Mouse (Mus musculus): Measurements from ENCODE around the gene Tnnt2. TPM values are rescaled to one million over a fixed set of nuclear protein-coding genes. Genes with fewer than 3 reads are reported as not detected.
A peak's percentile ranks its signal among the peaks of the same experiment; 100 is the strongest.

The Tnnt2 gene
- polyA plus RNA-seq, 1 experiment from 2014 or later = 0.36 TPM

GRCm38 (mm10) chr1:135807546-135807945 is 28.6 kb upstream of the Tnnt2 start:
- Histone ChIP-seq H3K9ac (no peak overlapping the region), H3K36me3 (ENCODE audit: poor library complexity, severe bottlenecking) (no peaks in the 10 kb centered on the region), H3K4me3 (no peak overlapping the region), H3K27ac (no peak overlapping the region), H3K4me2 (no peak overlapping the region), H3K27me3 (0 out of 2 replicates have a peak, but pooled peaks cover 2% of the 10 kb centered on the region), H3K9me3 (replicated peaks) (no peaks in the 10 kb centered on the region), H3K4me1 (peaks cover 3% of the 10 kb centered on the region)
- no peak for ATAC-seq
- WGBS = 67% methylated on average over 10 of the region's 10 CpGs

GRCm38 (mm10) chr1:135810180-135810579 is 26.0 kb upstream of the Tnnt2 start:
- WGBS = 84% methylated on average over 2 of the region's 2 CpGs

DNA sequence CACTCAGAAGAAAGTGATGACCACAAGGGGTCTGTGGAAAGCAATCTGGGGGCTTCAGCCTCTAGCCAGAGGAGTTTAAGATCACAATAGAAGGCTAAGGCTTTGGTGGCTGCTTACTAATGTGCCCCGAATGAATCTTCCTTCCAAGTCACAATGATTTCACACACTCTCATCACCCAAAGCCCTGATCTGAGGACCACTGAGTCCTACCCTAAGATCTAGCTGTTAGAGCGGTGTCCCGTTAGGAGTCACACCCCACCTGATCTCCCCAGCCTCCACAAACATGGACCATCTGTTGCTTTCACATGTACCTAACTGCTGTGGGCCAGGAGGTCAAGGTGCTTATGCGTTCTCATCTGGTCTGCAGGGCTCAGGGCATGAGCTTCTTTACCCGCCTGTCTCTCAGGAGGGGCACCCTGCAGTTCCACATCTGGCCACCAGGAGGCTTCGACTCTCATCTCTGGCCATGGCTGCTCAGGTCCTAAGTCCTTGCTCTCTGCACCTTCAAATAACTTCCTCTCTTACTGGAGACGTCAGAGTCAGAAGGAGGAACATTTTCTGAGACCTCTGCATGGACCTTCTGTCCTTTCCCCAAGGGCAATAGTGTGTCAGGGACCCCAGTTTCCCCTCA is 25.0 kb upstream of the Tnnt2 start:
- WGBS = 37% methylated on average over 7 of the region's 7 CpGs
- H3K4me2 ChIP-seq = no peak overlapping the region
- no peak overlapping the region for H3K9ac ChIP-seq
- H3K4me3 ChIP-seq = no peak overlapping the region
- H3K27ac ChIP-seq = no peak overlapping the region
- H3K36me3 ChIP-seq (ENCODE audit: poor library complexity, severe bottlenecking) = no peaks in the 10 kb centered on the region
- H3K9me3 ChIP-seq (replicated peaks) = no peaks in the 10 kb centered on the region
- ATAC-seq = peak; percentile 34; the same call in 1 of the 2 replicates
- H3K27me3 ChIP-seq = peaks cover 20% of the 10 kb centered on the region
- peaks cover 11% of the 10 kb centered on the region for H3K4me1 ChIP-seq

More at GRCm38 (mm10) chr1:135810180-135810579, 26.0 kb upstream of the Tnnt2 start:
- Histone ChIP-seq H3K36me3 (ENCODE audit: poor library complexity, severe bottlenecking) (no peaks in the 10 kb centered on the region), H3K4me1 (peaks cover 11% of the 10 kb centered on the region), H3K9ac (no peak overlapping the region), H3K27ac (no peak overlapping the region), H3K27me3 (peaks cover 11% of the 10 kb centered on the region; the same call in 1 of the 2 replicates), H3K4me2 (no peak overlapping the region), H3K9me3 (replicated peaks) (no peaks in the 10 kb centered on the region), H3K4me3 (no peak overlapping the region)
- no peak for ATAC-seq

- Histone ChIP-seq H3K4me2 (no peak overlapping the region), H3K4me3 (no peak overlapping the region), H3K9ac (no peak overlapping the region), H3K9me3 (replicated peaks) (no peaks in the 10 kb centered on the region), H3K36me3 (ENCODE audit: poor library complexity, severe bottlenecking) (no peaks in the 10 kb centered on the region), H3K27ac (no peak overlapping the region), H3K4me1 (peaks cover 11% of the 10 kb centered on the region), H3K27me3 (peaks cover 30% of the 10 kb centered on the region)
- ATAC-seq = no peak
- 92% methylated on average over 3 of the region's 3 CpGs for WGBS
Measured at GRCm38 (mm10) chr1:135812205-135812604, 23.9 kb upstream of the Tnnt2 start.

DNA sequence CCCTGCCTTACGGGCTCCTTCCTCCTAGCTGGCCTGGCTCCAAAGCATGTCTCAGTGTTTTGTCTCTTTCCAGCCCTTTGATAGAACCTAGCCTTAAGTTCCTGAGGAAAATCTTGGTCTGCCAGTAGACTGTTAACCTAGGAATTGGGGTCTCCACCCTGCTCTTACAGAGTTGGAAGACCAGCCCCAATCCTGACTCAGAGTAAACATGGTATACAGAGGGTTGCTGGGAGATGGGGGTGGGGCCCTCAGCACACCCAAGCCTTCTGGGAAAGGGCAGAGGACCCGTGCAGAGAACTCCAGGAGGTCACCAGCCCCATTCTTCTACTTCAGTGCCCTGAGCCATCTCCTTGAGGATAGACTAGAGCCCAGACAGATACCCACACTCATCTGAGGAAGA is 23.5 kb upstream of the Tnnt2 start:
- WGBS = 46% methylated on average over 2 of the region's 2 CpGs
- ATAC-seq = no peak
- Histone ChIP-seq H3K4me2 (no peak overlapping the region), H3K27ac (no peak overlapping the region), H3K27me3 (peaks cover 34% of the 10 kb centered on the region), H3K9ac (no peak overlapping the region), H3K4me3 (no peak overlapping the region), H3K4me1 (peaks cover 11% of the 10 kb centered on the region), H3K36me3 (ENCODE audit: poor library complexity, severe bottlenecking) (no peaks in the 10 kb centered on the region), H3K9me3 (replicated peaks) (no peaks in the 10 kb centered on the region)

DNA sequence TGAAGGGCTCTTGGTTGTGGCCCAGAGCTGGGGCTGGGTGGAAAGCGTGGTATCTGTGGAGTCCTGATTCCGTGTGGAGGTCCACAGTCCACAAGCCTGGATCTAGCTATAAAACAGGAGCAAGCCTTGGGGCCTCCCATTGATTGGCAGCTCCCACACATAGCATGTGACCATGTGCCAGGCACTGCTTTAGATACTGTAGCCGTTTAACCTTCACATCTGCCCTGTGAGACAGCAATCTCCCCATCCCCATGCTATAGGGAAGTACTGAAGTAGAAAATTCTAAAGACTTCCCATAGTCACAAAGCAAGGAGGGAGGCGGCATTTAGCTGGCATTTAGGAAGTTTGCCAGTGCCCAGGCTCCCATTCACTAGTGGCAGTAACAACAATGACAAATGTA is 23.1 kb upstream of the Tnnt2 start:
- Histone ChIP-seq H3K4me3 (no peak overlapping the region), H3K36me3 (ENCODE audit: poor library complexity, severe bottlenecking) (no peaks in the 10 kb centered on the region), H3K4me1 (peaks cover 11% of the 10 kb centered on the region), H3K27ac (no peak overlapping the region), H3K4me2 (no peak overlapping the region), H3K9ac (no peak overlapping the region), H3K27me3 (peaks cover 39% of the 10 kb centered on the region), H3K9me3 (replicated peaks) (no peaks in the 10 kb centered on the region)
- no peak for ATAC-seq
- 54% methylated on average over 4 of the region's 4 CpGs for whole genome bisulfite sequencing

DNA sequence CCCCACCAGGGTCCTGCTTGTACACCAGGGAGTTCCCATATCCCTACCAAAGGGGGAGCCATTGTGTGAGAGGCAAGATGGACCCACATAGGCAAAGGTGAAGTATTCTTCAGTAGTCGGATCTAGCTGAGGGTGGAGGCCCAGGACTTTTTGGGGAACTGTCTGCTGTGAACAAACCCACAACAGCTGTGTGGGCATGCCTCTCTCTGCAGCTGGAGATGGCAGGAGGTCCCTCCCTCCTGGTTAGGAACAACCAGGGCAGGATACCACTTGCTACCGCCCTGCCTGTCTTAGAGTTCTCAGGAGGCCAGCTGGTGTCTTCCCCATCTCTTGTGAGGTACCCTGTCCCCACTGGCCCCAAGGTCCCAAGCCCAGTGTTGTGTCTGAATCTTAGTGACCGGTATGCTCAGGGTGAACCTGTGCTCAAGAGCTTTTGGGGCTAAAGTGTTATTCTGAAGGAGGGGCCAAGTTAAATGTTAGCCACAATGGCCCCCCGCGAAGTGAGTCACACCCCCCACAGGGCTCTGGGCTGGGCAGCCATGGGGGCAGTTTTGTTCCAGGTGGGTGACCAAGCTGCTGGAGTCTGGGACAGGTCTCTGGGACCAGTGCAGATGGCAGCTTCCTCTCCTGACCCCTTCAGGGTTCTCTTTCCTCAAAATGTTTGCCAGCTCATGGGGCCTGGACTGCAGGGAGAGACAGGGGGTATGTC is 22.3 kb upstream of the Tnnt2 start:
- H3K9ac ChIP-seq = no peak overlapping the region
- H3K36me3 ChIP-seq (ENCODE audit: poor library complexity, severe bottlenecking) = no peaks in the 10 kb centered on the region
- WGBS = 85% methylated on average over 5 of the region's 5 CpGs
- ATAC-seq = no peak
- H3K4me1 ChIP-seq = peaks cover 17% of the 10 kb centered on the region
- no peak overlapping the region for H3K4me2 ChIP-seq
- no peak overlapping the region for H3K4me3 ChIP-seq
- no peaks in the 10 kb centered on the region for H3K9me3 ChIP-seq (replicated peaks)
- no peak overlapping the region for H3K27ac ChIP-seq
- H3K27me3 ChIP-seq = peaks cover 47% of the 10 kb centered on the region

- Histone ChIP-seq H3K4me2 (no peak overlapping the region), H3K36me3 (ENCODE audit: poor library complexity, severe bottlenecking) (no peaks in the 10 kb centered on the region), H3K9me3 (replicated peaks) (no peaks in the 10 kb centered on the region), H3K4me1 (peaks cover 20% of the 10 kb centered on the region), H3K4me3 (no peak overlapping the region), H3K9ac (no peak overlapping the region), H3K27me3 (peaks cover 54% of the 10 kb centered on the region), H3K27ac (no peak overlapping the region)
- no peak for ATAC-seq
- WGBS = 79% methylated on average over 5 of the region's 5 CpGs
Measured at GRCm38 (mm10) chr1:135814531-135814930, 21.6 kb upstream of the Tnnt2 start.

- 0 out of 2 replicates have a peak overlapping the region, but pooled peaks have one; percentile 99 for H3K4me2 ChIP-seq
- H3K9me3 ChIP-seq (replicated peaks) = no peaks in the 10 kb centered on the region
Measured at GRCm38 (mm10) chr1:135817595-135817994, 18.6 kb upstream of the Tnnt2 start.

GRCm38 (mm10) chr1:135818481-135819086 is 17.6 kb upstream of the Tnnt2 start, which contains the start of gene Lad1:
TSS of gene Lad1 (plus strand) at chr1:135818598.
- Histone ChIP-seq H3K9ac (peak within 1 kb of the TSS; percentile 73), H3K4me1 (peaks cover 10% of the 10 kb centered on the region), H3K36me3 (ENCODE audit: poor library complexity, severe bottlenecking) (no peaks in the 10 kb centered on the region), H3K4me2 (peak within 1 kb of the TSS; percentile 99), H3K4me3 (peak within 1 kb of the TSS; percentile 57), H3K9me3 (replicated peaks) (no peaks in the 10 kb centered on the region), H3K27ac (no peak within 1 kb of the TSS), H3K27me3 (peaks cover 78% of the 10 kb centered on the region)
- WGBS = under 1% methylated on average over 61 of the region's 63 CpGs
- peak; percentile 63; the same call in 1 of the 2 replicates for ATAC-seq

More at GRCm38 (mm10) chr1:135817595-135817994, 18.6 kb upstream of the Tnnt2 start:
- Histone ChIP-seq H3K9ac (no peak overlapping the region), H3K36me3 (ENCODE audit: poor library complexity, severe bottlenecking) (no peaks in the 10 kb centered on the region), H3K4me1 (peaks cover 17% of the 10 kb centered on the region), H3K4me3 (no peak overlapping the region), H3K27ac (no peak overlapping the region), H3K27me3 (peaks cover 75% of the 10 kb centered on the region)
- ATAC-seq = no peak
- WGBS = 80% methylated on average over 4 of the region's 4 CpGs

DNA sequence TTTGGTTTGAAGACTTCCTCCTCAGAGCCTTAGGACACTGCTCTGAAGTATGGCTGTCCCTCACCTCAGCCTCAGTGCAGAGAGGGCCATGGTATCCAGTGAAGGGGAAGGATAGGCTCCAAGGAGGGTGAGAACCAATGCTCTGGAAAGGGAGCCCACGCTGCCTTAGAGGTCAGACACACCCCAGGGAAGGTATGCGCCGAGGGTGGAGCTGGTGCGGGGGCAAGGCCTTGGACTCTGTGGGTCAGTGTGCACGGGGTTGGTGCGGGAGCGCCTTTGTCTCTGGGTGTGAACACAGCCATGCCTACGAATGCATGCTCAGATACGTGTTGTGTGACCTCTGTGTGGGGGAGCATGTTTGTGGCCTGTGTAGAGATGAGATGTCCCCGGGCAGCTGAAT is 16.1 kb upstream of the Tnnt2 start:
- Histone ChIP-seq H3K36me3 (ENCODE audit: poor library complexity, severe bottlenecking) (no peaks in the 10 kb centered on the region), H3K9ac (no peak overlapping the region), H3K4me2 (no peak overlapping the region), H3K4me1 (peaks cover 10% of the 10 kb centered on the region), H3K4me3 (no peak overlapping the region), H3K9me3 (replicated peaks) (no peaks in the 10 kb centered on the region), H3K27me3 (peaks cover 73% of the 10 kb centered on the region), H3K27ac (no peak overlapping the region)
- no peak for ATAC-seq
- WGBS = 84% methylated on average over 10 of the region's 10 CpGs

- 89% methylated on average over 16 of the region's 16 CpGs for WGBS
- Histone ChIP-seq H3K27me3 (peaks cover 69% of the 10 kb centered on the region), H3K36me3 (ENCODE audit: poor library complexity, severe bottlenecking) (no peaks in the 10 kb centered on the region), H3K4me3 (no peak overlapping the region), H3K9me3 (replicated peaks) (no peaks in the 10 kb centered on the region), H3K27ac (no peak overlapping the region), H3K4me1 (peaks cover 10% of the 10 kb centered on the region), H3K4me2 (no peak overlapping the region), H3K9ac (no peak overlapping the region)
- no peak for ATAC-seq
Measured at GRCm38 (mm10) chr1:135820736-135821364, 15.3 kb upstream of the Tnnt2 start.
